Mouse (Mus musculus) fibroblast of lung, adult 2 months (primary cell): Measurements from ENCODE around the gene Sufu.

Experiments used
- DNase-seq: peaks from one replicate; pipeline ENCODE4 v3.0.0-alpha.2; 2011; ENCODE audit warnings: low read depth

The Sufu gene

DNA sequence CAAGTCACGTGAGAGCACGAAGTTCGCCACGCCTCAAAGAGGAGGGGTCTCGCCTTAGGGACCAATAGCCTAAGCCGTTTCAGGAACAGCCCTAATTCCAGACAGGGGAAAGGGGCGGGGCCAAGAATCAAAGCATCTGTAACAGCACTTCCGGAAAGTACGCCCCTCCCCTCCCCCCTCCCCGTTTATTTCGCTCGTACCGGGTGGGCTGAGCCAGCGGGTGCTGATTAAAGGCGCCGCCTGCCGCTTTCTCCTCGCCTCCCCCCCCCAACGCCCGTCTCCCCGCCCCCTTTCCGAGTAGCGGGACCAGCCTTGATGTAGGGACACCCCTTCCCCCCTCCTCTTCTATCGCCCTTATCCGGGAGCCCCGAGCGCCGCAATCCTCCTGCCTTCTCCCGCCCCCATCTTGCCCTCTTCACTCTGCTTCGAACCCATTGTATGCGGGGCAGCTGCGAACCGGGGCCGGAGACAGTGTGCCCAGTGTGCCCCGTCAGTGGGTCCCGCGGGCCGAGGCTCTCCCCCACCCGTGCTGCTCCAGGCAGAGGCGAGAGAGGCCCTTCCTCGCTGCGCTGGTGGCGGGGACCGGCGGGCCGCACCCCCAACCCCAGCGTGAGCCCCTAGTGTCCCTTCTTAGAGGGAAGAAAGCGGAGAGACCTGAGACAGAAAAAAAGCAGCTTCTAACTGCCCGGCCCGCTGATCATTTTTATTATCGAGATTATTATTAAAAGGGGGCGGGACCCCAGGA is 103.3 kb downstream of the Sufu start:
- peak; percentile 98 for DNase-seq

GRCm38 (mm10) chr19:46500581-46501341 is 104.1 kb downstream of the Sufu start:
- DNase-seq, result no peak

GRCm38 (mm10) chr19:46501401-46502068 is 104.8 kb downstream of the Sufu start, which contains the start of gene Trim8:
TSS of gene Trim8 (plus strand) at chr19:46501702.
- DNase-seq, result no peak

GRCm38 (mm10) chr19:46502069-46502455 is 105.4 kb downstream of the Sufu start:
- DNase-seq, result no peak

GRCm38 (mm10) chr19:46502471-46503166 is 105.9 kb downstream of the Sufu start:
- DNase-seq, result no peak

DNA sequence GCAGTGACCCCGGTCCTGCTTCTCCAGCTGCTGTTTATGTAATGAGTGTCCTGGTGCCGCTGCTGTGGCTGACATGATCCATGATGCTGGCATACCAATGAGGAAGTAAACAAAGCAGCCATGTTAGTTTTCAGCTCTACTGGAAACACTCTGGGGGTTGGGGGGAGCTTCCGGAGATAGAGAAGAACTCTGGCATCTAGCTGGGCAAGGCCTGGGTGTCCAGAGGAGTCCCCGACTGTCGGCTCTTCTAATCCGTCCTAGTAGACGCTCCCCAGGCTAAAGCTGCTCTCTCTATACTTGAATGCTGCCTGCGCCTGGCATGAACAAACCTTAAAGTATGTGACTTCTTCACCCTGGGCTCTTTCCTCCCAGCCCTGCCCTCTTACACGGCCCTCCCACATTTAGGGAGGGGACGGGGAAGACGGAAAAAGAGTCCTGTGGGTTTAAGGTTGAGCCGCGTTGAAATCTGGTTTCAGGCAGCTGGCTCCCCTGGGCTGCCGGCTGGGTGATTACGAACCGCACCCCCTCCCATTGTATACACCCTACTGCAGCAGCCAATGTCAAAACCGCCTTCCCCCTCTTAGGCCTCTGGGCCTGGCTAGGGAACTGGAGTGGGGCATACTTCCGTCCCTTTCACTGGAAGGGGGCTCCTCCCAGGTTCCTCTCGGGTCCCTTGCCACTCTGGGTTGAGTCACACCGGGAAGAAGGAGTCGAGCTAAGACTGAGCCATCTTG is 106.8 kb downstream of the Sufu start:
- peak; percentile 89 for DNase-seq

DNA sequence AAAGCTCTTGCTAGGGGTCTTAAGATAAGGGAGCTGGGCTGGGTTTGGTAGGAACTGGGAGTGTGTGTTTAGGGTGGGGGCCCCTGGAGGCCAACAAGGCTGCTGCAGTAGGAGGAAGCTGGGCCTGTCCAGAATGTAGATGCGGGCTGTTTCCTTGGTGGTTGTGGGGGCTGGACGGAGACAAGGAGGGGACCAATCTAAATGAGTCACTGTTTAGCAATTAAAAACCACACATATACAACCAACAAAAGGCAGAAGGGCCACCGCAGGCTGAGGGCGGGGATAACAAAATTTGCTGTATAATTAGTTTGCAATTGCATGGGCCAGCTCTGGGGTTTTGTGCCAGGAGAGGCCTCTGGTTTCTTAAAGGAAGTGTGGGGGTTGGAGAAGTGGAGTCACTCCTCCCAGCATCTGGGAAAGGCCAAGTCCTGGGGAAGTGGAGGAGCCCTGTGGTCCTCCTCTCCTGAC is 107.4 kb downstream of the Sufu start:
- DNase-seq, result no peak

DNA sequence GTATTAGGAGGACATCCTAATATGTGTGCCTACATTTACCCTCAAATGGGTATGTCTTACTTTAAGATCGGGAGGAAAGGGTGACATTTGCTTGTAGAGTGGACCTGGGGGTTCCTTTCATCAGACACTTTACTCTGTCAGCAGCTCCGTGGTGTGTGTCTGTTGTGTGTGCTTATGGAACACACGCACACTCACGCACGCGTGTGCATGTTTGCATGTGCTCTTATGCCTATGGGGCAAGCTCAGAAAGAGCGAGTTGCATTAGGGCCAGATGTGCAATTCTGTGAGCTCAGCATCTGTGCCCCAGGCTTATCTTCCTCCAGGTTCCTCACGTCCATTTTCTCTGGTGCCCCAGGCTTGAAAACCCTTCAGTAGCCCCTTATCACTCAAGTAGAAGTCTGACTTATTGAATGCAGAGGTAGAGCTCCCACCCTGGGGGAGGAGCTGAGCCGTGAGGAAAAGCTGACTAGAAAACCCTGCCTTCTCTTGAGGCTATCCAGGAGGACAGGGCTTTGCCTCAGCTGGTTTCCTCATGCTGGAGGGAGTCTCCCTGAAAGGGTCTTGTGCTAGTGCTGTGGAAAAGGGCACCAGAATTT is 108.2 kb downstream of the Sufu start:
- DNase-seq, result no peak

GRCm38 (mm10) chr19:46505646-46506371 is 109.1 kb downstream of the Sufu start:
- no peak for DNase-seq

DNA sequence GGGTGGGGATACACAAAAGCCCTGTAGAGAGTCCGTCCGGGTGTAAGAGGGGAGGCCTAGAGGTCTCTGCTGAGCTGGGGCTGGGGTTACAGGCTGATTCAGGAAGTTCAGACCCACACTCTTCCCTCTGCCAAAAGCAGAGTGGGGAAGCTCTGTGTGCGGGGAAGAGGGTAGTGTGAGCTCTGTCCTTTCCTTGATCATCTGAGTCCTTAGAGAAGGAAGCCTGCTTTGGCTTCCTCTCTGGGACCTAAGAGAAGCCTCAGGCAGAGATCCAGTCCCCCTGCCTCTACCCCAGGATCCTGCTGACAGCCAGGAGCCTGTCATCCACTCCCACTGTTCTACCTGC is 109.6 kb downstream of the Sufu start:
- DNase-seq, result no peak

- DNase-seq, result no peak
Observed at GRCm38 (mm10) chr19:46507181-46507581, 110.5 kb downstream of the Sufu start.

DNA sequence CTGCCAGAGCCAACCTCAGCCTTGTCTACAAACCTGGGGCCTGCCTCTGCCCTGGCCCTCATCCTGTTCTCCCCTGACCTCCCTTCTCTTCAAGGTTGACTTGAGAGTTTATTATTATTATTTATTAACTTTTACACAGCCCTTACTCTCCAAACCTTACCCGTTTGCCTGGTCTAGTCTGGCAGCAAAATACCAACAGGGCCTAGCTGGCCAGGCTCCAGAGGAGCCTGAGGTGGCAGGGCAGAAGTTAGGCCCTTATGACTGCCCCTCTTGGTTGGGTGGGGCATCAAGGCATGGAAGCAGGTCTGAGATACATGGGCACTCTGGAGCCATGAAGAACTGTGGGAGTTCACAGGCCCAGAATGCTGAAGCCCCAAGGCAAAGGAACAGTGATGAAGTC is 111.1 kb downstream of the Sufu start:
- no peak for DNase-seq

DNA sequence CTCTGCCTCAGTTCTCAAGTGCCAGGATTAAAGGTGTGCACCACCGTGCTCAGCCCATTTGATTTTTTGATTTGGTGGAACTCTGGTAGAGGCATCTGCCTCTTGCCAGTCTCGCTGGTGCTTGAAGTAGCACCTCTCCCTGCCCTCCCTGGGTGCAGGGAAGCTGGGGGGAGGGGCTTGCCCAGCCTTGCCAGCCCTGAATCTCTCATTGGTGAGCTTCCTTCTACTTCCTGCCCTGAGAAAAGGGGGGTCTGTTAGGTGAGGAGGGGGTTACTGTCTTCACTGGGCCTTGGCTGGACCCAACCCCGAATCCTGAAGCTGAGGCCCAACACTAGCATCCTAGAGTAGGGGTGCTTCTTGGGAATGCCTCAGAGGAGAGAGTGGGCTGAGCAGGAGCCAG is 112.0 kb downstream of the Sufu start:
- no peak for DNase-seq

DNA sequence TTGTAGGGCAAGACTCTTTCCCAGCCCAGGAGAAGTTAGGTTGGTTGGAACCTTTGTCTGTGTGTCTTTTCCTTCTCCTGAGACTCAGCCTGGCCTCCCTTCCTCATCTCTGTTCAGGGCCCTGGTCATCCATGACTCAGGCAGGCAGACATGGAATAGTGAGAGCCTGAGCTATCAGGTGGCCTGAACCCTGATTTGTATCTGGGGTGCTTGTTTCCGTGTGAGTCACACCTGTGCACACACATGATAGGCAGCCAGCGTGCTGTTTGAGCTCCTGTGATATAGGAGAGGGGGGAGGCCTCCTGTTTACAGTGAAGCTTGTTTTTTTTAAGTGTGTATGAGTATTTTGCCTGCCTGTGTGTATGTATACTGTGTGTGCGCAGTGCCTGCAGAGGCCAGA is 112.5 kb downstream of the Sufu start:
- DNase-seq, result no peak

- no peak for DNase-seq
Observed at GRCm38 (mm10) chr19:46509736-46510135, 113.0 kb downstream of the Sufu start.

- DNase-seq, result no peak
Observed at GRCm38 (mm10) chr19:46510401-46510800, 113.7 kb downstream of the Sufu start.

DNA sequence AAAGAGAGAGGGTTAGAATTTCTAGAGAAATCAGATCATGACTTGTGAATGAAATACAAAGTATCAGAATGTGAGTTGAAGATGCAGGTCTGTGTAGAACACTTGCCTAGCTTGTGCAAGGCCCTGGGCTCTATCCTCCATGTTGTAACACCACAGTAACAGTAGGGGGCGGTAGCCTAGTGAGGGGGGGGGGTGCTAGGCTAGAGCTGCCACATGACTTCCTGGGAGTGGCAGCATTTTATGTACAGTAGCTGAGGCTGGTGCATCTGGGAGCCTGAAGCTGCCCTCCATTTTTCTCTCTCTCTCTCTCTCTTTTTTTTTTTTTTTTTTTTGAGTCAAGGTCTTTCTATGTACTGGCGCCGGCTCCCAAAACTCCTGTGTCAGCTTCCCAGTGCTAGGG is 114.1 kb downstream of the Sufu start:
- no peak for DNase-seq

DNA sequence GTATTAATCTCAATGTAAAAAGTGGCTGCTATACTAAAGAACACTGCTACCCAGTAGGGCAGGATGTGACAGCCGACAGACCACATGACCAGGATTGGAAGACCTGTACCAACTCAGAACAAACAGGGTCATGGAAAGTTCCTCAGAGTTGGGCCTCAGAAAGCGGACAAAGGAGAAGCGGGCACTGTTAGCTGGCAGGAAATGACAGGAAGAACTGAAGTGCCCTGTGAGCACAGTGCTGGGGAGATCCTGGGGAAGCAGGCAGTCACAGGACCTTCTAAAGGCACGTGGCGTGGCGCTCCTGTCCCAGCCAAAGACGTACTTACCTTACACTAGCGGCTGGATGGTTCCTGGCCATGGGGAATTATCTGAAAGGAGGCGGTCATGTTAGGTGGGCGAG is 114.6 kb downstream of the Sufu start:
- no peak for DNase-seq

DNA sequence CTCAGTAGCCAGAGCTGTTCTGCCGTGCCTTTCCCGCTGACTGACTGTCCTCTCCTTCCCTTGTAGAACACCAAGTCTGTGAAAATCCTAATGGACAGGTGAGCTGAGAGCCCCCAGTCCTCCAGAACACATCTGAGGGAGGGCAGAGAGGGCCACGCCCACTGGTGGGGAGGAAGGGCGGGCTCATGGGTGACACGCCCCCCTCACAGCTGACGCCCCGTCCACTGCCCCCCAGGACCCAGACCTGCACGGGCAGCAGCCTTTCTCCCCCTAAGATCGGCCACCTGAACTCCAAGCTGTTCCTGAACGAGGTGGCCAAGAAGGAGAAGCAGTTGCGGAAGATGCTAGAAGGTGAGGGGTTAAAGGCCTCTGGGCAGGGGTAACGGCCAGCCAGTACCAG is 117.7 kb downstream of the Sufu start:
- DNase-seq, result no peak

DNA sequence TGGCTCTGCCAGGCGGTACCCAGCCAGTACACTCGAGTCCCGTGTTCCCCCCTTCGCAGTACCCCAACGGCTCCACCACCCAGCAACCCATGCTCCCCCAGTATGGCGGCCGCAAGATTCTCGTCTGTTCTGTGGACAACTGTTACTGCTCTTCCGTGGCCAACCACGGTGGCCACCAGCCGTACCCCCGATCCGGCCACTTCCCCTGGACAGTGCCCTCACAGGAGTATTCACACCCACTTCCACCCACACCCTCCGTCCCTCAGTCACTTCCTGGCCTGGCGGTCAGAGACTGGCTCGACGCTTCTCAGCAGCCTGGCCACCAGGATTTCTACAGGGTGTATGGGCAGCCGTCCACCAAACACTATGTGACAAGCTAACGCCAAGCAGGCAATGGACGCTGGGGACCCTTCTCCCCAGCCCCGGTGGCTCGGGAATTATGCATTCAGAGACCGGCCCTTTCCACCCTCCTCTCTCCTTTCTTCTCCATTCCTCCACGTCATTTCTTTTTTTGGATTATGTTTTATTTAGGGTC is 118.7 kb downstream of the Sufu start:
- DNase-seq, result no peak
